Mouse (Mus musculus) kidney, postnatal 36 days (tissue): ENCODE results near the gene Ipo9.

Experiments
- DNase-seq, 2 experiments: peaks; one replicate each; pipeline ENCODE4 v3.0.0; 2021 to 2022; ENCODE audit warnings: mixed read lengths in 2 of 2

Gene Ipo9

GRCm38 (mm10) chr1:135429901-135430668 lies at the start of gene Ipo9:
Gene Ipo9, minus strand, starts transcription at chr1:135430499.
- peak; percentile 93 to 97 for DNase-seq

- no peak for DNase-seq
Observed at GRCm38 (mm10) chr1:135475571-135475895, 45.2 kb upstream of the Ipo9 start.

GRCm38 (mm10) chr1:135474861-135475570 lies 44.7 kb upstream of the Ipo9 start:
- no peak for DNase-seq

GRCm38 (mm10) chr1:135472536-135472935 lies 42.2 kb upstream of the Ipo9 start:
- no peak for DNase-seq

- no peak for DNase-seq
Observed at GRCm38 (mm10) chr1:135471742-135472141, 41.4 kb upstream of the Ipo9 start.

- DNase-seq: no peak
Observed at GRCm38 (mm10) chr1:135470546-135470945, 40.2 kb upstream of the Ipo9 start.

- no peak for DNase-seq
Observed at GRCm38 (mm10) chr1:135467462-135467861, 37.2 kb upstream of the Ipo9 start.

- no peak for DNase-seq
Observed at GRCm38 (mm10) chr1:135466935-135467334, 36.6 kb upstream of the Ipo9 start.

GRCm38 (mm10) chr1:135465734-135466133 lies 35.4 kb upstream of the Ipo9 start:
- no peak for DNase-seq

- peak in 1 of 2 experiments; percentile 21 for DNase-seq
Observed at GRCm38 (mm10) chr1:135462736-135463135, 32.4 kb upstream of the Ipo9 start.

GRCm38 (mm10) chr1:135462304-135462703 lies 32.0 kb upstream of the Ipo9 start:
- DNase-seq: peak; percentile 46 to 62

GRCm38 (mm10) chr1:135461097-135461730 lies 30.9 kb upstream of the Ipo9 start:
- peak; percentile 59 to 85 for DNase-seq

GRCm38 (mm10) chr1:135460521-135460920 lies 30.2 kb upstream of the Ipo9 start:
- DNase-seq: no peak

- no peak for DNase-seq
Observed at GRCm38 (mm10) chr1:135457860-135458259, 27.6 kb upstream of the Ipo9 start.

GRCm38 (mm10) chr1:135452259-135452658 lies 22.0 kb upstream of the Ipo9 start:
- peak in 1 of 2 experiments; percentile 65 for DNase-seq

- DNase-seq: no peak
Observed at GRCm38 (mm10) chr1:135451419-135451818, 21.1 kb upstream of the Ipo9 start.

GRCm38 (mm10) chr1:135449876-135450275 lies 19.6 kb upstream of the Ipo9 start:
- no peak for DNase-seq

- DNase-seq: no peak
Observed at GRCm38 (mm10) chr1:135448940-135449339, 18.6 kb upstream of the Ipo9 start.

GRCm38 (mm10) chr1:135443506-135443905 lies 13.2 kb upstream of the Ipo9 start:
- no peak for DNase-seq

GRCm38 (mm10) chr1:135441861-135442260 lies 11.6 kb upstream of the Ipo9 start:
- no peak for DNase-seq

GRCm38 (mm10) chr1:135440986-135441385 lies 10.7 kb upstream of the Ipo9 start:
- DNase-seq: no peak

- no peak for DNase-seq
Observed at GRCm38 (mm10) chr1:135438801-135439200, 8.5 kb upstream of the Ipo9 start.

GRCm38 (mm10) chr1:135435823-135436222 lies 5.5 kb upstream of the Ipo9 start:
- DNase-seq: no peak

- no peak for DNase-seq
Observed at GRCm38 (mm10) chr1:135430669-135431017, 344 bp upstream of the Ipo9 start.
